18 mouse cellular contexts compared by ENCODE assay signal in genomic region chr7:112405061-112405460, GRCm38 (mm10). TPM values are rescaled to one million over a fixed set of nuclear protein-coding genes. Genes with fewer than 3 reads are reported as not detected.
DNase-seq lines count a peak whose midpoint lies in the region; TF ChIP-seq lines count a peak whose summit lies in the region.
"Had no signal": no experiment of that assay in that cellular context is flagged by ENCODE, and none has a peak within 500 bp of the region (broad histone marks: within the 10 kb centered on the region; RNA-seq: fewer than 3 reads in every experiment).

No protein-coding gene starts in this region.

- no peak for TF ChIP-seq CTCF in gastrocnemius, adult 2 months (IDR thresholded peaks at IDR 0.05)

- peak overlapping the region; percentile 4; the same call in 1 of the 2 replicates for H3K27ac ChIP-seq in gastrocnemius, adult 2 months
- H3K27ac ChIP-seq: embryonic facial prominence, embryonic 13.5 days; hindbrain, postnatal 0 days; midbrain, embryonic 10.5 days; neural tube, embryonic 12.5 days had no signal

- intact Hi-C loops in gastrocnemius, adult 2 months (cut with DNase I): no loop called here

- H3K4me3 ChIP-seq in gastrocnemius, adult 2 months: no peak overlapping the region
- H3K4me3 ChIP-seq: embryonic facial prominence, embryonic 13.5 days; midbrain, embryonic 10.5 days; neural tube, embryonic 12.5 days had no signal

- no peak for DNase-seq in gastrocnemius, adult 2 months
- DNase-seq in gastrocnemius, adult 18-20 months (ENCODE audit: low spot score): no peak
- DNase-seq in lung, postnatal 10 days: peak; percentile 29
- no peak for DNase-seq in lung, adult 18-20 months
- peak; percentile 36 for DNase-seq in kidney, postnatal 14 days
- DNase-seq in retina, postnatal 1 day: peak; percentile 54
- no peak for DNase-seq in spleen, postnatal 10 days (ENCODE audit: low spot score in 2 of 2)
- no peak for DNase-seq in spleen, postnatal 36 days (ENCODE audit: low spot score in 2 of 2)
- DNase-seq: adrenal gland, adult 8-10 months; cerebellum, adult 18-20 months; gastrocnemius, postnatal 25 days; heart, postnatal 36 days; liver; liver, postnatal 0 days had no signal

RNA-seq across cellular contexts. Expression of gene Parva, which starts 22.2 kb away (rescaled TPM):
- 10 to 100 TPM; 10.9 to 17.0 TPM for total RNA-seq in gastrocnemius, adult 2 months (2021)
- total RNA-seq in gastrocnemius, adult 18-20 months (2021): 10 to 100 TPM; 10.1 to 13.3 TPM

Comparison
In these comparisons a context has a peak if more than half of its experiments do, and no peak if none do; other contexts are left out.
1. DNase-seq: peak in lung, postnatal 10 days (single experiment), kidney, postnatal 14 days (single experiment) and retina, postnatal 1 day (single experiment); none in gastrocnemius, adult 2 months (single experiment), gastrocnemius, adult 18-20 months (single experiment), lung, adult 18-20 months (0 of 2), spleen, postnatal 10 days (0 of 2) and spleen, postnatal 36 days (0 of 2).